Mouse (Mus musculus): Measurements from ENCODE around the gene Atp5k.

Atp5k gene

GRCm38 (mm10) chr5:108433804-108434587 lies at the start of gene Atp5k:
Gene Atp5k, minus strand, starts transcription at chr5:108434448.
- DNase-seq (ENCODE audit: low read depth in 1 of 2, low spot score in 2 of 2) = peak; percentile 85 to 87

DNA sequence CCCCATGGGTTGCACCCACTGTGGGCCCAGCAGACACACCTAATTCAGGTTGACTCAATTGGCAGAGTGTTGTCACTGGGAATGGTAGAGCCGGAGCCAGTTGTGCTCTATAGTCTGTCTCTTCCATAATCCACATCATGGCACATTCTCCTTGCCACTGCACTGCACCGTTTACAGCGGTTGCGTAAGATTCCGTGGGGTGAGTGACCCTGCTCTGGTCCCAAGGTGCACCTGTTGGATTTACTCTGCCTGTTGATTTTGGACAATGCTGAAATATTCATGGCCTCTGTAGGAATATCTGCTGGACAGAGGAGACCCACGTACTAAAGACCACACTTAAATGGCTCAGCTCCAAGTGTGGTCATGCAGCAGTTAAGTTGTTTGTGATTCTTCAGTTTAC lies 48.8 kb upstream of the Atp5k start:
- DNase-seq (ENCODE audit: low read depth in 1 of 2, low spot score in 2 of 2) = no peak

DNA sequence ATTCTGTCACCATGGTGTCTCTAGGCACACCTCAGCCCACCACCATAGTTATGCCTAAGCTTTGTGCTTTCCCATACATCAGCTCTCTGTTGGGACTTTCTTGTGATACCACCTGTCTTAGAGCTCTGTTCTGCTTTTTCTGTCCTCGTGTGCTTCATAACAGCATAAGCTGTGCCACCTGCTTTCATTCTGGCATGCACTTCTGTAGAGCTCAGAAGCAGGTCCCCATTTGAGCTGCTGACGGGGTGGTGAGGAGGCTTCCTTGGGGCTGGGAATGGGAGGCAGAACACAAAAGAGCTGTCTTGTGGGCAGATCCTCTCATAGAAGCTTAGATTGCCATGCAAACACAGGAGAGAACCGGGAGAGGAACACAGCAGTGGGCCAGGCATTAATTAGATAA lies 41.7 kb upstream of the Atp5k start:
- no peak for DNase-seq (ENCODE audit: low read depth in 1 of 2, low spot score in 2 of 2)

DNA sequence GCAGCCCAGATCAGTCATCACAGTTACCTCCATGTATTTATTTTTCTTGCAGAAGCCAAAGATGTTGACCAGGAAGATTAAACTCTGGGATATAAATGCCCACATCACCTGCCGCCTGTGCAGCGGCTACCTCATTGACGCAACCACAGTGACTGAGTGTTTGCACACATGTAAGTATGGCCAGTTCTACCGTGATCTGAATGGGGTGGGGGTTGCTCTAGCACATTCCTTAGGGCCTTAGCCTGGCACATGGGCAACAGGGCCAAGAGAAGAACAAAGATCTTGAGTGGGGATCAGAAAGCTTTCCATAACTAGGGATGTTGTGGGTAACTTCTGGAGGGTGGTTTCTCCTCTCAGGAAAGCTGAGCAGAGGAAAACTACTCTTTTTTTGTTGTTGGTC lies 39.5 kb upstream of the Atp5k start:
- DNase-seq (ENCODE audit: low read depth in 1 of 2, low spot score in 2 of 2) = no peak

GRCm38 (mm10) chr5:108469617-108470016 lies 35.4 kb upstream of the Atp5k start:
- no peak for DNase-seq (ENCODE audit: low read depth in 1 of 2, low spot score in 2 of 2)

GRCm38 (mm10) chr5:108466647-108467046 lies 32.4 kb upstream of the Atp5k start:
- DNase-seq (ENCODE audit: low read depth in 1 of 2, low spot score in 2 of 2) = no peak

GRCm38 (mm10) chr5:108465131-108465891 lies 31.1 kb upstream of the Atp5k start:
- no peak for DNase-seq (ENCODE audit: low read depth in 1 of 2, low spot score in 2 of 2)

GRCm38 (mm10) chr5:108462446-108462845 lies 28.2 kb upstream of the Atp5k start:
- DNase-seq (ENCODE audit: low read depth in 1 of 2, low spot score in 2 of 2) = no peak

DNA sequence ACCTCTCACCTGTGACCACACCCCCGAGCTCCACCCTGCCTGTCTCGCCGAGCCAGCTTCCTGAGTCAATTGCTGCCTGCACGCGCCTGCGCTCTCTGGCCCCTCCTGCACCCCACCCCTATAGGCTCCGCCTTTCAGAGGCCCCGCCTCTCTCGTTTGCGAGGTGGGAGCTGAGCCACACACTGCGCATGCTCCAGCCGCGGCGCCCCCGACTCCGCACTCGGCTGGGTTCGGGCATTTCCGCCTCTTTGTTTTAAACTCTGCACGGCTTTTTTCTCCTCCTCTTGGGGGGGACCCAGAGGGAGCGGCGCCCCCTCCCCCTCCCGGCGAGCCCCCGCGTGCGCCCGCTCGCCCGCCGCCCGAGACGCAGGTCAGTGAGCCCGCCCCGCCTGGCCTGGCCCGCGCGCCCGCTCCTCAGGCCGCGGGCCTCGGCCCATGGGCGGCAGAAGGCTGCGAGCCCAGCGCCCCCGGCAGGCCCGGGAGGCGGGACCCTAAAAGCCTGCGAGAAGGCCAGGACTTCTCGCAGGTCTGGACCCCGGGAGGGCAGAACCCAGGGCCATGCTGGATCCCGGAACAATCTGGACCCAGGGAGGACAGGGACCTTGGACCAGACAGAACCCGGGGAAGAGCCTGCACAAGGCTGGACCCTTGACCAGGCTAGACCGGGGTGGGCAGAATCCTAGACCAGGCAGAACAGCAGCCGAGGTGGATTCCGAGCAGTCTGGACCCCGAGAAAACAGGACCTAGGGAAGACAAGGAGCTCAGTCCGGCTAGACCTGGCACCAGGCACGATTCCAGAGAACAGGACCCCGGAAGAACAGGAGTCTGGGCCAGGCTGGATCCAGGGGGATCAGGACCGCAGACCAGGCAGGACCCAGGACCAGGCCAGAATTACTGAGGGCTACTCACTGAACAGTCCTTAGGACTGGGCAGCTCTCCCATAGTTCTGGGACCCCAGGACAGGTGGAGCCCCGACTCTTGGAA lies 27.1 kb upstream of the Atp5k start, which contains the start of gene Pcgf3:
TSS of gene Pcgf3 (plus strand) at position 151 of the 984 bp plus-strand sequence.
- DNase-seq (ENCODE audit: low read depth in 1 of 2, low spot score in 2 of 2) = peak; percentile 87 to 89

DNA sequence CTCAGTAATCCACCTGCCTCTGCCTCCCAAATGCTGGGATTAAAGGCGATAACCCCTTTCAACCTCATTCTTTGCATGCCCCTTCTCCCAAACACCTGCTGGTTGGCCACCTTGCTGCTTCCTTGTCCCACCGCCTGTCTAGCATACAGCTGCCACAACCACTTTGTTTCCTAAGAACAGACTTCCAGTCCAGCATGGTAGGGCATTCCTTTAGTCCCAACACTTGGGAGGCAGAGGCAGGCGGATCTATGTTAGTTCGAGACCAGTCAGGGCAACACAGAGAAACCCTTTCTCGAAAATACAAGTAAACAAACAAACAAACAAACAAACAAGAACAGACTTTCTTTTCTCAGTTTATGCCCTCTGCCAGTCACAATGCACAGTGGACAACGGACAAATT lies 26.2 kb upstream of the Atp5k start:
- no peak for DNase-seq (ENCODE audit: low read depth in 1 of 2, low spot score in 2 of 2)

DNA sequence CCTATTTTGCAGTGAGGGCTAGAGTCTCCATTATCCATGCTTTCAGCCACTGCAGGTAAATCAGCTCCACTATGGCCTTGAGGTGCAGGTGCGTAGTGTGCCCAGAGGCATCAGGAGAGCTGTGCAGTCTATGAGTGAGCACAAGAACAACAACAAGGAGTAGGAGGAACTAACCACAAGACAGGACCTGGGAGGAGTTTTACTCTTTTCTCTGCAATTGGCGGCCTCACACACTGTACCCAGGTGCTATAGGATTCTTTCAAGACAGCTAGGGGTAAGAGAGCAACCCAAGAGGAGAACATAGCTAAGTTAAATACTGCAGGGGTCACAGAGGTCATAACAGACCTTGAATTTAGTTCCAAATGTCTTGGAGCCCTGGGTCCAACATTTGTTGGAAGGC lies 24.5 kb upstream of the Atp5k start:
- no peak for DNase-seq (ENCODE audit: low read depth in 1 of 2, low spot score in 2 of 2)

GRCm38 (mm10) chr5:108454094-108454493 lies 19.8 kb upstream of the Atp5k start:
- DNase-seq (ENCODE audit: low read depth in 1 of 2, low spot score in 2 of 2) = no peak

- no peak for DNase-seq (ENCODE audit: low read depth in 1 of 2, low spot score in 2 of 2)
Measured at GRCm38 (mm10) chr5:108452422-108452821, 18.2 kb upstream of the Atp5k start.

DNA sequence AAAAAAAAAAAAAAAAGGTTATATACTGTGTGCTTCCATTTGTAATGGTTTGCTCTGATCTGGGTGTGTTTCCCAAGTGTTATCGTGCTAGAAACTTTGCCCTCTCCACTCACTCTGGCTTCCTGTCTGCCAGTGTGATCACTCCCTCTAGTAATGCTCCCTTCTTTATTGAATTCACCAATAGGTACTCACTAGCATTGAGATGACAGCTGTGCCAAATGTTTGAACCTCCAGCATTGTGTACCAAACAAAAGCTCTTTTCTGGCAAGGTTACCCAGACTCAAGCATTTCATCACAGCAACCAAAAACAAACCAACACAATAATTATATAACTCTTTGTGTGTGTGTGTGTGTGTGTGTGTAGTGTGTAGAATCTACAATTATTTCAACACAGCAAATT lies 17.4 kb upstream of the Atp5k start:
- DNase-seq (ENCODE audit: low read depth in 1 of 2, low spot score in 2 of 2) = no peak

GRCm38 (mm10) chr5:108450837-108451540 lies 16.7 kb upstream of the Atp5k start:
- DNase-seq (ENCODE audit: low read depth in 1 of 2, low spot score in 2 of 2) = no peak

GRCm38 (mm10) chr5:108448785-108449668 lies 14.8 kb upstream of the Atp5k start, which contains the start of gene Mfsd7a:
Gene Mfsd7a, minus strand, starts transcription at chr5:108448891.
- peak in 1 of 2 experiments; percentile 46 for DNase-seq (ENCODE audit: low read depth in 1 of 2, low spot score in 2 of 2)

GRCm38 (mm10) chr5:108447857-108448256 lies 13.6 kb upstream of the Atp5k start:
- DNase-seq (ENCODE audit: low read depth in 1 of 2, low spot score in 2 of 2) = no peak

GRCm38 (mm10) chr5:108446973-108447372 lies 12.7 kb upstream of the Atp5k start:
- peak; percentile 70 to 80 for DNase-seq (ENCODE audit: low read depth in 1 of 2, low spot score in 2 of 2)

DNA sequence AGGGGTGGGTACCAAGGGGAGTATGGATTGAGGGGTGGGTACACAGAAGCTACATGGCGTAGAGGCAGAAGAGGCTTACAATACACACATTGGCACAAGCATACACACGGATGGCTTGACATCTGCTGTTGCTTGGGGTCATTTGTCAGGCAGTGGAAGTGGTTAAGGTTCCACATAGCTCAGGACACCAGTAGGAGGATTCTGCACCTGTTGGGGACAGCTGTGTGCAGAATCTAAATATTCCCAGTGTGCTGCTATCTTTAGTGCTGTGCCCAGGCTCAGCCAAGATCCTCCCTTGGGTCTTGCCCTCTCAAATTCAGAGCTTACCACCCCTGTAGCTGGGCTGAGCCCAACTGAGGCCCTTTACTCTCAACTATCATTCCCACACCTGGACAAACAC lies 1.9 kb upstream of the Atp5k start:
- DNase-seq (ENCODE audit: low read depth in 1 of 2, low spot score in 2 of 2) = no peak
